Mouse (Mus musculus) forebrain, embryonic 12.5 days (tissue): ENCODE measurements around the gene Slc9a1. TPM values are rescaled to one million over a fixed set of nuclear protein-coding genes. Genes with fewer than 3 reads are reported as not detected.
A peak's percentile ranks its signal among the peaks of the same experiment; 100 is the strongest.

ENCODE experiments used
- ATAC-seq: fragments of 200-750 bp; cut with Nextera tagmentation; 2 replicates; pipeline ENCODE4 v1.8.0; 2017; ENCODE audit warnings: moderate TSS enrichment; ENCODE audit not compliant: low FRiP score
- H3K27ac ChIP-seq: fragments of 300-500 bp; sonication (generic); 2 replicates; pipeline ENCODE4 v1.5.1; 2016; ENCODE audit warnings: mild to moderate bottlenecking
- H3K27me3 ChIP-seq: fragments of 300-500 bp; sonication (generic); 2 replicates; pipeline ENCODE4 v1.6.1; 2016; ENCODE audit warnings: mild to moderate bottlenecking
- H3K36me3 ChIP-seq: fragments of 300-500 bp; sonication (generic); replicated peaks from 2 replicates; pipeline ENCODE4 v1.6.1; 2016; ENCODE audit warnings: mild to moderate bottlenecking
- H3K4me1 ChIP-seq: fragments of 300-500 bp; sonication (generic); 2 replicates; pipeline ENCODE4 v1.6.1; 2016
- H3K4me2 ChIP-seq: fragments of 300-500 bp; sonication (generic); 2 replicates; pipeline ENCODE4 v1.6.1; 2016; ENCODE audit warnings: mild to moderate bottlenecking, moderate library complexity
- H3K4me3 ChIP-seq: fragments of 300-500 bp; sonication (generic); replicated peaks from 2 replicates; pipeline ENCODE4 v1.5.1; 2016; ENCODE audit warnings: mild to moderate bottlenecking
- H3K9ac ChIP-seq: fragments of 300-500 bp; sonication (generic); 2 replicates; pipeline ENCODE4 v1.6.1; 2016; ENCODE audit warnings: mild to moderate bottlenecking
- H3K9me3 ChIP-seq: fragments of 300-500 bp; sonication (generic); 2 replicates; pipeline ENCODE4 v1.6.1; 2016
- WGBS: fragments of 180-500 bp; shearing (Covaris S2); methylation state at CpG from one replicate; pipeline ENCODE4 v1.1.7; 2016; 5-methylcytosine and 5-hydroxymethylcytosine counted together
- polyA plus RNA-seq: library from polyadenylated mRNA; unstranded; fragments of >200 nt; fragmentation: Nextera tagmentation; extraction: Ambion mirVana; gene quantifications from 2 replicates; pipeline ENCODE4 v1.2.1, GENCODE M21; 2016

Slc9a1 gene
- polyA plus RNA-seq, 1 experiment from 2014 or later: 7.2 TPM

GRCm38 (mm10) chr4:133449726-133450125 is 80.2 kb downstream of the Slc9a1 start:
- H3K4me1 ChIP-seq: peaks cover 10% of the 10 kb centered on the region
- H3K27ac ChIP-seq: no peak overlapping the region
- 16% methylated on average over 13 of the region's 13 CpGs for WGBS
- H3K9ac ChIP-seq: no peak overlapping the region
- no peak for ATAC-seq
- no peak overlapping the region for H3K4me3 ChIP-seq
- no peaks in the 10 kb centered on the region for H3K9me3 ChIP-seq
- H3K4me2 ChIP-seq: no peak overlapping the region
- no peaks in the 10 kb centered on the region for H3K36me3 ChIP-seq
- H3K27me3 ChIP-seq: peaks cover 12% of the 10 kb centered on the region

- WGBS: 9% methylated on average over 10 of the region's 10 CpGs
- Histone ChIP-seq H3K4me3 (no peak overlapping the region), H3K27me3 (peaks cover 12% of the 10 kb centered on the region), H3K9ac (no peak overlapping the region), H3K27ac (no peak overlapping the region), H3K36me3 (no peaks in the 10 kb centered on the region), H3K9me3 (no peaks in the 10 kb centered on the region), H3K4me2 (no peak overlapping the region), H3K4me1 (peaks cover 13% of the 10 kb centered on the region)
- ATAC-seq: no peak
Observed at GRCm38 (mm10) chr4:133451536-133451935, 82.0 kb downstream of the Slc9a1 start.

GRCm38 (mm10) chr4:133452433-133452832 is 82.9 kb downstream of the Slc9a1 start:
- H3K36me3 ChIP-seq: no peaks in the 10 kb centered on the region
- H3K4me3 ChIP-seq: no peak overlapping the region
- peaks cover 12% of the 10 kb centered on the region for H3K27me3 ChIP-seq
- no peaks in the 10 kb centered on the region for H3K9me3 ChIP-seq
- no peak overlapping the region for H3K27ac ChIP-seq
- no peak for ATAC-seq
- H3K4me1 ChIP-seq: peaks cover 13% of the 10 kb centered on the region
- WGBS: 78% methylated on average over 7 of the region's 7 CpGs
- H3K4me2 ChIP-seq: no peak overlapping the region
- no peak overlapping the region for H3K9ac ChIP-seq

GRCm38 (mm10) chr4:133458044-133458443 is 88.5 kb downstream of the Slc9a1 start:
- H3K4me1 ChIP-seq: 0 out of 2 replicates have a peak, but pooled peaks cover 6% of the 10 kb centered on the region
- 72% methylated on average over 3 of the region's 3 CpGs for WGBS
- H3K4me2 ChIP-seq: no peak overlapping the region
- no peaks in the 10 kb centered on the region for H3K36me3 ChIP-seq
- H3K4me3 ChIP-seq: no peak overlapping the region
- H3K9me3 ChIP-seq: no peaks in the 10 kb centered on the region
- H3K27ac ChIP-seq: no peak overlapping the region
- H3K27me3 ChIP-seq: no peaks in the 10 kb centered on the region; the same call in 1 of the 2 replicates
- H3K9ac ChIP-seq: no peak overlapping the region
- ATAC-seq: no peak

- Histone ChIP-seq H3K4me2 (no peak overlapping the region), H3K4me3 (no peak overlapping the region), H3K9me3 (no peaks in the 10 kb centered on the region), H3K4me1 (0 out of 2 replicates have a peak, but pooled peaks cover 6% of the 10 kb centered on the region), H3K27me3 (no peaks in the 10 kb centered on the region), H3K36me3 (no peaks in the 10 kb centered on the region), H3K27ac (no peak overlapping the region), H3K9ac (no peak overlapping the region)
- 94% methylated on average over 1 of the region's 1 CpGs for WGBS
- ATAC-seq: no peak
Observed at GRCm38 (mm10) chr4:133460006-133460405, 90.5 kb downstream of the Slc9a1 start.

- Histone ChIP-seq H3K9ac (no peak overlapping the region), H3K4me2 (no peak overlapping the region), H3K4me1 (0 out of 2 replicates have a peak, but pooled peaks cover 3% of the 10 kb centered on the region), H3K27ac (no peak overlapping the region), H3K9me3 (no peaks in the 10 kb centered on the region), H3K36me3 (no peaks in the 10 kb centered on the region), H3K27me3 (no peaks in the 10 kb centered on the region), H3K4me3 (no peak overlapping the region)
- ATAC-seq: no peak
- WGBS: 45% methylated on average over 5 of the region's 5 CpGs
Observed at GRCm38 (mm10) chr4:133460796-133461325, 91.4 kb downstream of the Slc9a1 start.

- Histone ChIP-seq H3K36me3 (no peaks in the 10 kb centered on the region), H3K9me3 (no peaks in the 10 kb centered on the region), H3K4me3 (no peak overlapping the region), H3K27me3 (no peaks in the 10 kb centered on the region), H3K9ac (no peak overlapping the region), H3K27ac (no peak overlapping the region), H3K4me1 (0 out of 2 replicates have a peak, but pooled peaks cover 3% of the 10 kb centered on the region), H3K4me2 (no peak overlapping the region)
- no peak for ATAC-seq
- WGBS: 73% methylated on average over 4 of the region's 4 CpGs
Observed at GRCm38 (mm10) chr4:133461362-133461761, 91.9 kb downstream of the Slc9a1 start.

- Histone ChIP-seq H3K9me3 (no peaks in the 10 kb centered on the region), H3K36me3 (no peaks in the 10 kb centered on the region), H3K4me1 (peaks cover 8% of the 10 kb centered on the region), H3K27me3 (peaks cover 2% of the 10 kb centered on the region), H3K4me2 (no peak overlapping the region), H3K9ac (no peak overlapping the region), H3K4me3 (no peak overlapping the region), H3K27ac (no peak overlapping the region)
- ATAC-seq: no peak
- 70% methylated on average over 6 of the region's 6 CpGs for WGBS
Observed at GRCm38 (mm10) chr4:133463184-133463583, 93.7 kb downstream of the Slc9a1 start.

GRCm38 (mm10) chr4:133468080-133468479 is 98.6 kb downstream of the Slc9a1 start:
- peaks cover 15% of the 10 kb centered on the region for H3K4me1 ChIP-seq
- peak; percentile 70 for ATAC-seq
- H3K27me3 ChIP-seq: peaks cover 22% of the 10 kb centered on the region
- peak overlapping the region; percentile 52 for H3K4me3 ChIP-seq
- H3K27ac ChIP-seq: no peak overlapping the region
- under 1% methylated on average over 27 of the region's 27 CpGs for WGBS
- H3K4me2 ChIP-seq: peak overlapping the region; percentile 96
- peaks cover 6% of the 10 kb centered on the region; the same call in 1 of the 2 replicates for H3K9me3 ChIP-seq
- H3K36me3 ChIP-seq: no peaks in the 10 kb centered on the region
- H3K9ac ChIP-seq: peak overlapping the region; percentile 54

GRCm38 (mm10) chr4:133469122-133469521 is 99.6 kb downstream of the Slc9a1 start:
- no peak for ATAC-seq
- Histone ChIP-seq H3K27me3 (peaks cover 24% of the 10 kb centered on the region), H3K27ac (no peak overlapping the region), H3K36me3 (no peaks in the 10 kb centered on the region), H3K4me3 (no peak overlapping the region), H3K9me3 (peaks cover 6% of the 10 kb centered on the region; the same call in 1 of the 2 replicates), H3K9ac (no peak overlapping the region), H3K4me2 (peak overlapping the region; percentile 96; the same call in 1 of the 2 replicates), H3K4me1 (peaks cover 15% of the 10 kb centered on the region)
- 16% methylated on average over 12 of the region's 12 CpGs for WGBS

- Histone ChIP-seq H3K4me1 (peaks cover 15% of the 10 kb centered on the region), H3K9me3 (peaks cover 6% of the 10 kb centered on the region; the same call in 1 of the 2 replicates), H3K27ac (no peak overlapping the region), H3K36me3 (no peaks in the 10 kb centered on the region), H3K9ac (no peak overlapping the region), H3K4me3 (no peak overlapping the region), H3K4me2 (no peak overlapping the region), H3K27me3 (peaks cover 32% of the 10 kb centered on the region)
- 77% methylated on average over 7 of the region's 7 CpGs for WGBS
- ATAC-seq: no peak
Observed at GRCm38 (mm10) chr4:133471135-133471821, 101.8 kb downstream of the Slc9a1 start.
